Mouse (Mus musculus) MEL (cell line): ENCODE data around the gene G6pc.

Experiments used
- CHD1 ChIP-seq: IDR thresholded peaks from 2 replicates; pipeline ENCODE4 v1.6.1; 2012; ENCODE audit warnings: low read depth, mild to moderate bottlenecking, inconsistent platforms, low read length, improper control_type of control experiment
- CHD2 ChIP-seq: IDR thresholded peaks from 2 replicates; pipeline ENCODE4 v1.6.1; 2011; ENCODE audit warnings: low read length, improper control_type of control experiment
- CTCF ChIP-seq, 3 experiments: IDR thresholded peaks in 2 of 3; conservative IDR thresholded peaks in 1 of 3; 2 replicates each; pipeline ENCODE4 v1.5.1; 2011 to 2012; ENCODE audit warnings: low read length in 3 of 3, low read depth in 2 of 3, mild to moderate bottlenecking in 2 of 3, improper control_type of control experiment in 1 of 3, inconsistent platforms in 1 of 3, mixed read lengths in 1 of 3, moderate library complexity in 1 of 3; ENCODE audit not compliant: control insufficient read depth in 1 of 3, insufficient read depth in 1 of 3, poor library complexity in 1 of 3, severe bottlenecking in 1 of 3
- MAX ChIP-seq: IDR thresholded peaks from 2 replicates; pipeline ENCODE4 v1.6.1; 2011; ENCODE audit warnings: low read length, improper control_type of control experiment
- MXI1 ChIP-seq: IDR thresholded peaks from 2 replicates; pipeline ENCODE4 v1.6.1; 2011; ENCODE audit warnings: mild to moderate bottlenecking, low read depth, low read length, improper control_type of control experiment
- MYB ChIP-seq: IDR thresholded peaks from 2 replicates; pipeline ENCODE4 v1.6.1; 2011; ENCODE audit warnings: mild to moderate bottlenecking, low read depth, low read length, improper control_type of control experiment
- MYC ChIP-seq: IDR thresholded peaks from 2 replicates; pipeline ENCODE4 v1.6.1; 2011; ENCODE audit warnings: low read depth, mild to moderate bottlenecking, low read length, improper control_type of control experiment, moderate library complexity
- POLR2A ChIP-seq, 2 experiments: IDR thresholded peaks; 2 replicates each; pipeline ENCODE4 v1.6.1; 2011 to 2012; ENCODE audit warnings: low read length in 2 of 2, mild to moderate bottlenecking in 2 of 2, control low read depth in 1 of 2, improper control_type of control experiment in 1 of 2, low read depth in 1 of 2, moderate library complexity in 1 of 2; ENCODE audit not compliant: control insufficient read depth in 1 of 2, insufficient read depth in 1 of 2, poor library complexity in 1 of 2
- POLR2AphosphoS2 ChIP-seq: IDR thresholded peaks from 2 replicates; pipeline ENCODE4 v1.6.1; 2011; ENCODE audit warnings: low read length, improper control_type of control experiment
- UBTF ChIP-seq: IDR thresholded peaks from 2 replicates; pipeline ENCODE4 v1.6.1; 2012; ENCODE audit warnings: low read depth, mild to moderate bottlenecking, inconsistent platforms, low read length, improper control_type of control experiment, moderate library complexity, borderline replicate concordance; ENCODE audit not compliant: insufficient read depth
- ZC3H11A ChIP-seq: IDR thresholded peaks from 2 replicates; pipeline ENCODE4 v1.6.1; 2012; ENCODE audit warnings: low read depth, mild to moderate bottlenecking, inconsistent platforms, low read length, improper control_type of control experiment

- TF ChIP-seq POLR2AphosphoS2 = no peak
- TF ChIP-seq CTCF (IDR thresholded peaks at IDR 0.05 in 2 of 3, conservative IDR thresholded peaks at IDR 0.05 in 1 of 3; ENCODE audit: control insufficient read depth in 1 of 3, insufficient read depth in 1 of 3, low read depth in 2 of 3, low read length in 3 of 3, poor library complexity in 1 of 3, severe bottlenecking in 1 of 3) = no peak
- no peak for TF ChIP-seq UBTF
- no peak for TF ChIP-seq POLR2A (IDR thresholded peaks at IDR 0.05; ENCODE audit: control insufficient read depth in 1 of 2, insufficient read depth in 1 of 2, low read depth in 1 of 2, low read length in 2 of 2, poor library complexity in 1 of 2)
- TF ChIP-seq MAX = no peak
- no peak for TF ChIP-seq CHD2
- no peak for TF ChIP-seq MXI1
- TF ChIP-seq CHD1 = no peak
- TF ChIP-seq MYB = no peak
- TF ChIP-seq ZC3H11A = no peak
- no peak for TF ChIP-seq MYC
These were observed 51.6 kb downstream of the G6pc start for GRCm38 (mm10) chr11:101418991-101419390.
